Mouse (Mus musculus) bone marrow macrophage, adult 2 months (primary cell): Measurements from ENCODE around the gene Mrpl42.

Experiments
- CTCF ChIP-seq: IDR thresholded peaks from 2 replicates; pipeline ENCODE4 v1.5.1; 2012; ENCODE audit warnings: low read depth, mild to moderate bottlenecking, low read length, moderate library complexity
- POLR2A ChIP-seq: IDR thresholded peaks from 2 replicates; pipeline ENCODE4 v1.6.1; 2012; ENCODE audit warnings: mild to moderate bottlenecking, low read depth, low read length, borderline replicate concordance

- TF ChIP-seq CTCF (no peak), POLR2A (no peak)
Observed at GRCm38 (mm10) chr10:95512635-95513034, 10.9 kb upstream of the Mrpl42 start.
